Mouse (Mus musculus) spleen, embryonic (tissue): Measurements from ENCODE around the gene Ugt2a3.
"Not testable (repeated sequence)": the region's sequence is repeated elsewhere in the genome, so short reads cannot be mapped to it uniquely, and the experiment has no call there.

Experiments used
- CTCF ChIA-PET: fragments of 350-600 bp; sonication (Branson Sonifier 250); formaldehyde crosslinking; loops from one replicate; lab custom pipeline; 2022; lab: Charles Lee

Ugt2a3 gene

GRCm38 (mm10) chr5:87336961-87337697, at the start of gene Ugt2a3:
TSS of gene Ugt2a3 (minus strand) at chr5:87337195.
- CTCF ChIA-PET = no interaction called here

GRCm38 (mm10) chr5:87380234-87380633, 43.2 kb upstream of the Ugt2a3 start:
- CTCF ChIA-PET = no interaction called here

- CTCF ChIA-PET = no interaction called here
Measured at GRCm38 (mm10) chr5:87379825-87380224, 42.8 kb upstream of the Ugt2a3 start.

- CTCF ChIA-PET = no interaction called here
Measured at GRCm38 (mm10) chr5:87375874-87376383, 38.9 kb upstream of the Ugt2a3 start.

GRCm38 (mm10) chr5:87373502-87373863, 36.5 kb upstream of the Ugt2a3 start:
- CTCF ChIA-PET = no interaction called here

GRCm38 (mm10) chr5:87372788-87373501, 36.0 kb upstream of the Ugt2a3 start:
- CTCF ChIA-PET = not testable (repeated sequence)

GRCm38 (mm10) chr5:87350350-87350749, 13.4 kb upstream of the Ugt2a3 start:
- CTCF ChIA-PET = no interaction called here

- CTCF ChIA-PET = not testable (repeated sequence)
Measured at GRCm38 (mm10) chr5:87349150-87349549, 12.2 kb upstream of the Ugt2a3 start.

- CTCF ChIA-PET = not testable (repeated sequence)
Measured at GRCm38 (mm10) chr5:87347479-87348078, 10.6 kb upstream of the Ugt2a3 start.

GRCm38 (mm10) chr5:87340461-87340860, 3.5 kb upstream of the Ugt2a3 start:
- CTCF ChIA-PET = no interaction called here

- CTCF ChIA-PET = no interaction called here
Measured at GRCm38 (mm10) chr5:87335199-87335598, 1.8 kb downstream of the Ugt2a3 start.

GRCm38 (mm10) chr5:87333584-87333983, 3.4 kb downstream of the Ugt2a3 start:
- CTCF ChIA-PET = no interaction called here

- CTCF ChIA-PET = no interaction called here
Measured at GRCm38 (mm10) chr5:87311392-87311791, 25.6 kb downstream of the Ugt2a3 start.

- CTCF ChIA-PET = not testable (repeated sequence)
Measured at GRCm38 (mm10) chr5:87286180-87286579, 50.8 kb downstream of the Ugt2a3 start.

GRCm38 (mm10) chr5:87275986-87276385, 61.0 kb downstream of the Ugt2a3 start:
- CTCF ChIA-PET = not testable (repeated sequence)

GRCm38 (mm10) chr5:87275581-87275980, 61.4 kb downstream of the Ugt2a3 start:
- CTCF ChIA-PET = no interaction called here
